Mouse (Mus musculus) embryonic facial prominence, embryonic 10.5 days (tissue): ENCODE data around the gene Vmn1r138. TPM values are rescaled to one million over a fixed set of nuclear protein-coding genes. Genes with fewer than 3 reads are reported as not detected.
"Not testable (repeated sequence)": the region's sequence is repeated elsewhere in the genome, so short reads cannot be mapped to it uniquely, and the experiment has no call there.

Source experiments
- DNase-seq: peaks from one replicate; pipeline ENCODE4 v3.0.0-alpha.2; 2017; ENCODE audit warnings: low spot score
- H3K27ac ChIP-seq: fragments of 300-500 bp; sonication (generic); replicated peaks from 2 replicates; pipeline ENCODE4 v1.5.1; 2016; ENCODE audit warnings: mild to moderate bottlenecking
- H3K27me3 ChIP-seq: fragments of 300-500 bp; sonication (generic); replicated peaks from 2 replicates; pipeline ENCODE4 v1.6.1; 2016; ENCODE audit warnings: low read depth, mild to moderate bottlenecking; ENCODE audit not compliant: poor library complexity, severe bottlenecking
- H3K36me3 ChIP-seq: fragments of 300-500 bp; sonication (generic); replicated peaks from 2 replicates; pipeline ENCODE4 v1.6.1; 2016; ENCODE audit warnings: mild to moderate bottlenecking, moderate library complexity
- H3K4me1 ChIP-seq: fragments of 300-500 bp; sonication (generic); 2 replicates; pipeline ENCODE4 v1.6.1; 2016
- H3K4me3 ChIP-seq: fragments of 300-500 bp; sonication (generic); 2 replicates; pipeline ENCODE4 v1.5.1; 2016; ENCODE audit warnings: mild to moderate bottlenecking, moderate library complexity
- H3K9me3 ChIP-seq: fragments of 300-500 bp; sonication (generic); 2 replicates; pipeline ENCODE4 v1.6.1; 2016; ENCODE audit warnings: mild to moderate bottlenecking
- WGBS: fragments of 180-500 bp; shearing (Covaris S2); methylation state at CpG from one replicate; pipeline ENCODE4 v1.1.7; 2016; 5-methylcytosine and 5-hydroxymethylcytosine counted together
- polyA plus RNA-seq: library from polyadenylated mRNA; unstranded; fragments of >200 nt; fragmentation: Nextera tagmentation; extraction: Ambion mirVana; gene quantifications from 2 replicates; pipeline ENCODE4 v1.2.1, GENCODE M21; 2016

Vmn1r138 gene
- polyA plus RNA-seq = not detected in 2 replicates

- H3K4me1 ChIP-seq, H3K27ac ChIP-seq, H3K9me3 ChIP-seq, H3K36me3 ChIP-seq, DNase-seq, H3K4me3 ChIP-seq, H3K27me3 ChIP-seq: not testable (repeated sequence)
- WGBS = no CpG with 5 or more reads among the region's 2 CpGs
Measured at GRCm38 (mm10) chr7:22028797-22029196, at the start of gene Vmn1r138. TSS of gene Vmn1r138 (minus strand) at chr7:22028897.

- not testable (repeated sequence) for H3K9me3 ChIP-seq, H3K4me3 ChIP-seq, DNase-seq, H3K36me3 ChIP-seq, H3K4me1 ChIP-seq, H3K27ac ChIP-seq, H3K27me3 ChIP-seq
- WGBS = no CpG with 5 or more reads among the region's 7 CpGs
Measured at GRCm38 (mm10) chr7:22068757-22069156, 40.1 kb upstream of the Vmn1r138 start, which contains the start of gene Vmn1r139. TSS of gene Vmn1r139 (plus strand) at chr7:22069057.

- not testable (repeated sequence) for H3K36me3 ChIP-seq, H3K27ac ChIP-seq, H3K4me1 ChIP-seq, H3K27me3 ChIP-seq, DNase-seq, H3K4me3 ChIP-seq, H3K9me3 ChIP-seq
- WGBS = no CpG with 5 or more reads among the region's 1 CpGs
Measured at GRCm38 (mm10) chr7:22056205-22056604, 27.5 kb upstream of the Vmn1r138 start, which contains the start of gene Gm6176. TSS of gene Gm6176 (minus strand) at chr7:22056305.

GRCm38 (mm10) chr7:21994287-21994686 lies 34.4 kb downstream of the Vmn1r138 start, which contains the start of gene Vmn1r137:
TSS of gene Vmn1r137 (plus strand) at chr7:21994587.
- not testable (repeated sequence) for H3K27ac ChIP-seq, H3K9me3 ChIP-seq, DNase-seq, H3K4me1 ChIP-seq, H3K27me3 ChIP-seq, H3K36me3 ChIP-seq, H3K4me3 ChIP-seq
- WGBS = no CpG with 5 or more reads among the region's 3 CpGs

Other genes starting within 250 kb of the Vmn1r138 start
- not detected in 2 replicates for gene Gm4177, start 232.2 kb downstream of the Vmn1r138 start, polyA plus RNA-seq
- gene Vmn1r135, start 196.5 kb downstream of the Vmn1r138 start, polyA plus RNA-seq = not detected in 2 replicates
- gene Gm5725, start 184.6 kb downstream of the Vmn1r138 start, polyA plus RNA-seq = not detected in 2 replicates
- not detected in 2 replicates for gene Gm5891, start 107.6 kb downstream of the Vmn1r138 start, polyA plus RNA-seq
- not detected in 2 replicates for gene Vmn1r137, start 34.3 kb downstream of the Vmn1r138 start, polyA plus RNA-seq
- not detected in 2 replicates for gene Gm6176, start 27.4 kb upstream of the Vmn1r138 start, polyA plus RNA-seq
- not detected in 2 replicates for gene Vmn1r139, start 40.2 kb upstream of the Vmn1r138 start, polyA plus RNA-seq
- gene Gm16451, start 89.3 kb upstream of the Vmn1r138 start, polyA plus RNA-seq = not detected in 2 replicates
- not detected in 2 replicates for gene Gm10666, start 105.8 kb upstream of the Vmn1r138 start, polyA plus RNA-seq
- not detected in 2 replicates for gene Vmn1r142, start 135.1 kb upstream of the Vmn1r138 start, polyA plus RNA-seq
- not detected in 2 replicates for gene Vmn1r143, start 160.5 kb upstream of the Vmn1r138 start, polyA plus RNA-seq
- gene Gm8653, start 172.4 kb upstream of the Vmn1r138 start, polyA plus RNA-seq = not detected in 2 replicates
- gene Gm8453, start 200.6 kb upstream of the Vmn1r138 start, polyA plus RNA-seq = not detected in 2 replicates